Mouse (Mus musculus): ENCODE data around the gene Phldb1. TPM values are rescaled to one million over a fixed set of nuclear protein-coding genes. Genes with fewer than 3 reads are reported as not detected.
A peak's percentile ranks its signal among the peaks of the same experiment; 100 is the strongest.
"Not testable (repeated sequence)": the region's sequence is repeated elsewhere in the genome, so short reads cannot be mapped to it uniquely, and the experiment has no call there.

The Phldb1 gene
- polyA plus RNA-seq (2015; fragmentation: Nextera tagmentation; extraction: Ambion mirVana) = 45.3 and 46.1 TPM in 2 replicates

DNA sequence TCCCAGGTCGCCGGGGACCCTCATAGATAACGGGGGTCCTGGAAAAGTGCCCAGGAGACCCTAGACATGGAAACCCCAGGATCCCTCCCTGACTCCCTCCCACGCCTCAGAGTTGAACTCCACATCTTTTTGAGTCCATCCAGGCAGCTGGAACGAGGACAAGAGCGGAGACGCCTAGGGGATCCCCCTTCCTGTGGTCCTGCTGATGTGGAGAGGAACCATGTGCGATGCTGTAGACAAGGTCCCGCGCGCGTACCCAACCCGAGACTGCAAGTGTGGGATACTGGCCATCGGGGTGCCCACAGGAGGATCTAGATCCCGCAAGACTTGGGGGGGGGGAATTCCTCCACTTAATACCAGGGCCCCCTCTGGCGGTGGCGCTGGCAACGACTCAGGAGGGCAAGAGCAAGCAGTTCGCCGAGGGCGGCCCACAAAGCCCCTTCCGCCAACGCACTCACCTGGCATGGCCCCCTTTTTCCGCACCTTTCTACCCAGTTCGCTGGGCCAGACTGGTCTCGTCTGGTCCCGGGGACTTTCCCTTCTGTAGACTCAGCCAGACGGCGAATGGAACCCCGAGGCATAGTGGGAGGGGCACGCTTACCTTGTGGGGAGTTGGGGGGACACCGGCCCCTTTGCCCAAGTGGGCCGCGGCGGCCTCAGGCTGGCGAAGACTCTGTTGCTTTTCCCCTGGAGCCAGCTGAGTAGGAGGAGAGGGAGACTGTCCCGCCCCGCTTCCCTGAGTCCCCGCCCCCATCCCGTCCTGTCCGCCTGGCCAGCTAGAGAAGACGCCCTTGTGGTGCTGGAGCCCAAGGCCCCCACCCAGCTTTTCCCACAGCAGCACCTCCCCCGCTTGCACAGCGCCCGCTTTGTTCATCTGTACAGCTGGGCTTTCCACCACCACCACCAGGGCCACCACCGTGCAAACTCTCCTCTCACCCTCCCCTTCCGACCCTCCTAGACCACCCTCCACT lies at the start of gene Phldb1:
TSS of gene Phldb1 (minus strand) at position 675 of the 971 bp plus-strand sequence.
- under 1% methylated on average over 47 of the region's 47 CpGs for WGBS

DNA sequence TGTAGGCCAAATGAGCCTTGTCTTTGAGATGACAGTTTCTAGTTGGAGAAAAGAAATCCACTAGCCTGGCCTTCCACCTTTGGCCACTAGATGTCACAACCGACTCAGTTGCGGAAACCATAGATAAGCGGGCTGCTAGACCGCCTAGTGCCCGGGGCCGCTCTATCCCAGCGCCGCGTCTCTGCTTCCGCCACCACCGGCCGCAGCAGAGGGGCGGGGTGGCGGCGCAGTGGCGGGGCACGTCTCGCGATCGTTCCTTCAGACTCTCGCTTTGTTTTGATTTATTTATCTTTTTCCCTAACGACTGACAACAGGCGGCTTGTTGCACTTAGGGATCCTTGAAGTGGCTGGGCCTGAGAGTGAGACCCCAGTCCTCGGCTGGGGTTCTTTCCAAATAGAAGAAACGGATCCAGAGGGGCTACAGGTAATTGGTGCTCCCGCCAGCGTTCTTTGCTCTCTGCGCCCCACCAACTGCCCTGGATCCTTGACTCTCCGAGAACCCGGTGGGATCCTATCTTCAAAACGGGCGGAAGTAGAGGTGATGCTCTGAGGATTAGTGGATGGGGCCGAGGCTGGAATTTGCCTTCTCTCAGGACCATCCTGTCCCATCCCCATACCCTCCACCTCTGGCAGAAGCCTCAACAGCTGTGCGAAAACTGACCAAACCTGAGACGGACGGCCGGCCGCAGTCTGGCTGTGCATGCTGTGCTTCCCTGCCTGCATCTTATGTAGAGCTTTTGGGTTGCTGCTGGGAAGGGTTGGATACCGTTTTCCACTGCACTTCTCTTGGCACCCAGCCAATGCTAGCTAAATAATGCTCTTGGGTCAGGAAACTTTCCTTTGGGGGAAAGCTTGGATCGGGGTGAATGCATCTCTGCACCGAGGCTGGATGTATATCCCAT lies 38.0 kb upstream of the Phldb1 start:
- peak overlapping the region; percentile 88 for H3K27ac ChIP-seq
- no peaks in the 10 kb centered on the region for H3K9me3 ChIP-seq
- no peaks in the 10 kb centered on the region for H3K27me3 ChIP-seq
- H3K36me3 ChIP-seq = peaks cover 29% of the 10 kb centered on the region
- H3K9ac ChIP-seq = peak overlapping the region; percentile 92
- H3K4me1 ChIP-seq = peaks cover 10% of the 10 kb centered on the region
- peak; percentile 99 for ATAC-seq (ENCODE audit: low FRiP score, low read depth)
- under 1% methylated on average over 41 of the region's 41 CpGs for WGBS
- H3K4me2 ChIP-seq (replicated peaks) = peak overlapping the region; percentile 78
- peak overlapping the region; percentile 72 for H3K4me3 ChIP-seq

More for the DNA sequence above, at the start of gene Phldb1:
- Histone ChIP-seq H3K36me3 (no peaks in the 10 kb centered on the region), H3K9ac (peak within 1 kb of the TSS; percentile 84), H3K27me3 (peaks cover 7% of the 10 kb centered on the region; the same call in 1 of the 2 replicates), H3K27ac (peak within 1 kb of the TSS; percentile 91), H3K4me2 (replicated peaks) (peak within 1 kb of the TSS; percentile 97), H3K9me3 (no peaks in the 10 kb centered on the region), H3K4me1 (peaks cover 49% of the 10 kb centered on the region), H3K4me3 (peak within 1 kb of the TSS; percentile 74)
- peak; percentile 75 for ATAC-seq (ENCODE audit: low FRiP score, low read depth)

DNA sequence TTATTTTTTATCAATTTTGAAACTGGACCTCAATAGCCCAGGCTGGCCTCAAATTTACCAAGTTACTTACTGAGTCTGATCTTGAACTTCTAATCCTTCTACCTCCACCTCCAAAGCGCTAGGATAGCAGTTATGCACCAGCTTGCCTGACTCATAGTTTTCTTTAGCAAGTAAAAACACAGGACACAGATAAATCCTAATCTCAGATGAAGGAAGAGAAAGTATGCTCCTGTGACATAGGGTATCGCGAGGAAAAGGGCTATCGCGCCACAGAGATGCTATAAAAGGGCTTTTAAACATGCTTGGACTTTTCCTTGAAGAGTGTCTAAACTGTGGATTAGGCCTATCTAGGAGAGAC lies 37.4 kb upstream of the Phldb1 start:
- Histone ChIP-seq H3K27ac (no peak overlapping the region), H3K4me1 (peaks cover 10% of the 10 kb centered on the region), H3K4me2 (replicated peaks) (no peak overlapping the region), H3K36me3 (peaks cover 28% of the 10 kb centered on the region), H3K4me3 (no peak overlapping the region), H3K9ac (no peak overlapping the region), H3K9me3 (no peaks in the 10 kb centered on the region), H3K27me3 (no peaks in the 10 kb centered on the region)
- ATAC-seq (ENCODE audit: low FRiP score, low read depth) = no peak
- WGBS = 32% methylated on average over 5 of the region's 5 CpGs

DNA sequence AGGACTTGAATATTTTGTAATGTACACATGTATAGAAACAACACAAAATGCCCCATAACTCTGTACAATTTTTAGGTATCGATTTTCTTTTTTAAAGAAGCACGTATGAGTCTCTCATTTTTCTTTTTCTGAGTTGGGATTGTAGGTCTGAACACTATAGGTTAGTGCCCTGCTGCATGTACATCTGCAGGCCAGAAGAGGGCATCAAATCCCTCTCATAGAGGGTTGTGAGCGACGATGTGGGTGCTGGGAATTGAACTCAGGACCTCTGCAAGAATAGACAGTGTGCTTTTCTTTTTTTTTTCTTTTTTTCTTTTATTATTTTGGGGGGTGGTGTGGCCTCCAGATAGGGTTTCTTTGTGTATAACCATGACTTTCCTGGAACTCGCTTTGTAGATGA lies 36.4 kb upstream of the Phldb1 start:
- peaks cover 12% of the 10 kb centered on the region for H3K4me1 ChIP-seq
- no peak overlapping the region for H3K9ac ChIP-seq
- no peak overlapping the region for H3K4me3 ChIP-seq
- 89% methylated on average over 5 of the region's 5 CpGs for WGBS
- no peak overlapping the region for H3K4me2 ChIP-seq (replicated peaks)
- H3K27me3 ChIP-seq = no peaks in the 10 kb centered on the region
- no peaks in the 10 kb centered on the region for H3K9me3 ChIP-seq
- no peak overlapping the region for H3K27ac ChIP-seq
- H3K36me3 ChIP-seq = peaks cover 19% of the 10 kb centered on the region
- no peak for ATAC-seq (ENCODE audit: low FRiP score, low read depth)

DNA sequence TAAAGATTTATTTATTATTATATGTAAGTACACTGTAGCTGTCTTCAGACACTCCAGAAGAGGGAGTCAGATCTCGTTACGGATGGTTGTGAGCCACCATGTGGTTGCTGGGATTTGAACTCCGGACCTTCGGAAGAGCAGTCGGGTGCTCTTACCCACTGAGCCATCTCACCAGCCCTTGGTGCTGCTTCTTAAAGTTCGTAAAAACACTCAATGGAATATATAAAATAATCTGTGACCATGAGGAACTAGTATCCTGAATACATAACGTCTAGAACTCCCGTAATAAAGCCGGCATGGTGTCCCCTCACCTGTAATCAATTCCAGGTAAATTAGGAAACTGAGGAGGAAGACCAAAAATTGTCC lies 33.0 kb upstream of the Phldb1 start:
- H3K36me3 ChIP-seq; H3K9me3 ChIP-seq; H3K27me3 ChIP-seq; H3K9ac ChIP-seq; ATAC-seq (ENCODE audit: low FRiP score, low read depth); H3K27ac ChIP-seq: not testable (repeated sequence)
- H3K4me3 ChIP-seq = peak overlapping the region; percentile 96
- peak overlapping the region; percentile 77 for H3K4me2 ChIP-seq (replicated peaks)
- H3K4me1 ChIP-seq = peaks cover 19% of the 10 kb centered on the region
- WGBS = 31% methylated on average over 9 of the region's 9 CpGs

DNA sequence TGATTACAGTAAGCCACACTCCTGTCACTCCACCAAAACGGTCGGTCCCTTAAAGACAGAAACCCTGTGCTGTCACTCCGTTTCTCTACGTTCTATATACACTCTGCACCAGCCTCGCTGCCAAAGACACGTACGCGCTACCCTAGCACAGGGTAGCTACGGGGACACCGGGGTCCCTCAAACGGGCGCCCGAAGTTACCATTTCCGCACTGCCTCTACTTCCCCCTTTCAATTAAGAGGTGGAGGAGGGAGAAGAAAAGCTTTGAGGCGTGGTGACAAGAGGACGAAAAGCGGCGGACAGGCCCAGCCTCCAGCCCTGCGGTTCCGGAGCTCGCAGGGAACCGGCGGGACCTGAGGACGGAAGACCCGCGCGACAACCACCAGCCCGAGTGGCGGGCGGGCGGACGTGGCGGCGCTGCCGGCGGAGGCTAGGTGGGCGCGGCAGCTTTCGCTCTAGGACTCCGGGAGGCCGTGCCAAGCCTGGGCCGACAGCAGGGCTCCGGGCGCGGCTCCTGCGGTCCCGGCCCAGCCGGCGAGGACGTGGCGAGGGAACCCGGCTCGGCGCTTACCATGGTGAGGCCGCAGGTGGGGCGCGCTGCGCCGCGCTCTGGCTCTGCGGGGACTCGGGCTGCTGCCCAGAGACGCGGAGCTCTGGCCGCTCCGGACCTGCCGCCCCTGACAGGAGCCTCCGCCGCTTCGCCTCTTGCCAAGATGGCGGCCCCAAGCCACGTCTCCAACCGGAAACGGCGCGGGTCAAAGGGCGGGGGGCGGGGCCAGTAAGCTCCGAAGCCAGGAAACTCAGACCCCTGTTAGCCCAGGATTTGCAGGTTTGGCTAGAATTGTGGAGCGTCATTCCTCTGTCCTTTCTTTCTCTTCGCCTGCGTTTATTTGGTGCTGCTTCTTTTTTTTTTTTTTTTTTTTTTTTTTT lies 32.4 kb upstream of the Phldb1 start, which contains the start of the genes Arcn1 and Ift46:
TSS of gene Arcn1 (minus strand) at position 745 of the 928 bp plus-strand sequence.
TSS of gene Ift46 (plus strand) at position 808 of the 928 bp plus-strand sequence.
- H3K9me3 ChIP-seq = no peaks in the 10 kb centered on the region
- H3K4me1 ChIP-seq = peaks cover 19% of the 10 kb centered on the region
- no peaks in the 10 kb centered on the region for H3K27me3 ChIP-seq
- H3K4me2 ChIP-seq (replicated peaks) = peak within 1 kb of the TSS; percentile 77
- H3K9ac ChIP-seq = peak within 1 kb of the TSS; percentile 97
- WGBS = under 1% methylated on average over 59 of the region's 82 CpGs
- peak; percentile 93 for ATAC-seq (ENCODE audit: low FRiP score, low read depth)
- peak within 1 kb of the TSS; percentile 96 for H3K4me3 ChIP-seq
- H3K27ac ChIP-seq = peak within 1 kb of the TSS; percentile 96
- H3K36me3 ChIP-seq = no peaks in the 10 kb centered on the region

DNA sequence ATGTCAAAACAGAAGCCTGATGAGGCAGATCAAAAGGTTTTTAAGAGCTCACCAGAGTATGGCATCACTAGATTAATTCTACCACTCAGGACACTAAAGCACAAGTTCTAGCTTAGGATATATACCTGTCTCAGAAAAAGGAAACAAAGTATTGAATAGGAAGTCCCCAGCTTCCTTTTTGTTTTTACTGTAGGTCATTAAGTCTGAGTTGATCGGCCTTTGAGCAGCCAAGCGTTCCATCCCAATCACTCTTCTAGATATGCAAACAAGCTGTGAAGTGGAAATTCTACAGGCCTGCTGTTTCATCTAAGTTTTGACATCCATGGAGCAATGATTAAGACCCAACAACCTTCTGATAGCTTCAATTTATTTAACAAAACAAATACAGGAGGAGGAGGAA lies 25.9 kb upstream of the Phldb1 start:
- no peaks in the 10 kb centered on the region for H3K9me3 ChIP-seq
- no peaks in the 10 kb centered on the region for H3K27me3 ChIP-seq
- WGBS = 87% methylated on average over 2 of the region's 2 CpGs
- H3K9ac ChIP-seq = no peak overlapping the region
- no peak for ATAC-seq (ENCODE audit: low FRiP score, low read depth)
- no peak overlapping the region for H3K27ac ChIP-seq
- no peak overlapping the region for H3K4me2 ChIP-seq (replicated peaks)
- no peak overlapping the region for H3K4me3 ChIP-seq
- H3K36me3 ChIP-seq = peaks cover 45% of the 10 kb centered on the region
- H3K4me1 ChIP-seq = peaks cover 14% of the 10 kb centered on the region

DNA sequence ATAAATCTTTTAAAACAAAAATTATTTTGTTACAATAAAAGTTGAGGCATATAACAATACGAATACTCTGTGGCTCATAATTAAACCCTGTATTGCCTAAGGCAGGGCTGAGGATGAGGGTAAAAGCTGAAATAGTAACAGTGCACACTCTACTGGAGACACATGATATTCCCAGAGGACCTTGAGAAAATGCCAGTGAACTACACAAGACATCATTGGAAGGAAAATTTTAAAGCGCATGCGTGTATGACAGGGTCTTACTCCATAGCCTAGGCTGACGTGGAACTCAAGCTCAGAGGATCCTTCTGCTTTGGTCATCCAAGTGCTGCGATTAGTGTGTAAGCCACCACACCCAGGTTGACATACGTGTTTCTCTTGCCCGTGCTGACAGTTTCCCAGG lies 13.5 kb upstream of the Phldb1 start:
- Histone ChIP-seq H3K9ac (no peak overlapping the region), H3K27me3 (no peaks in the 10 kb centered on the region), H3K36me3 (peaks cover 93% of the 10 kb centered on the region), H3K4me2 (replicated peaks) (no peak overlapping the region), H3K9me3 (no peaks in the 10 kb centered on the region), H3K4me3 (no peak overlapping the region), H3K4me1 (no peaks in the 10 kb centered on the region), H3K27ac (no peak overlapping the region)
- no peak for ATAC-seq (ENCODE audit: low FRiP score, low read depth)
- 81% methylated on average over 7 of the region's 7 CpGs for WGBS

DNA sequence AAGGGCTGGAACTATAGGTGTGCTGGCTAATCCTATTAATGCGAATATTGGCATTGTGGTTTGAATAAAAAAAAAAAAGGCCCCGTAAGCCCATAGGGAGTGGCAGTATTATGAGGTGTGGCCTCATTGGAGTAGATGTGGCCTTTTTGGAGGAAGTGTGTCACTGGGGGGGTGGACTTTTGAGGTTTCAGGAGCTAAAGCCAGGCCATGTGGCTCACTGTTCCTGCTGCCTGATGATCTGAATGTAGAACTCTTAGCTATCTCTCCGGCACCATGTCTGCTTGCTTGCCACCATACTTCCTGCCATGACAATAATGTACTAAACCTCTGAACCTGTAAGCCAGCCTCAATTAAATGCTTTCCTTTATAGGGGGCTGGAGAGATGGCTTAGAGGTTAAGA lies 12.3 kb upstream of the Phldb1 start:
- no peak for ATAC-seq (ENCODE audit: low FRiP score, low read depth)
- Histone ChIP-seq H3K4me3 (no peak overlapping the region), H3K9ac (no peak overlapping the region), H3K27me3 (no peaks in the 10 kb centered on the region), H3K27ac (no peak overlapping the region), H3K36me3 (peaks cover 94% of the 10 kb centered on the region), H3K4me2 (replicated peaks) (no peak overlapping the region), H3K9me3 (no peaks in the 10 kb centered on the region), H3K4me1 (no peaks in the 10 kb centered on the region)
- WGBS = 95% methylated on average over 3 of the region's 3 CpGs

DNA sequence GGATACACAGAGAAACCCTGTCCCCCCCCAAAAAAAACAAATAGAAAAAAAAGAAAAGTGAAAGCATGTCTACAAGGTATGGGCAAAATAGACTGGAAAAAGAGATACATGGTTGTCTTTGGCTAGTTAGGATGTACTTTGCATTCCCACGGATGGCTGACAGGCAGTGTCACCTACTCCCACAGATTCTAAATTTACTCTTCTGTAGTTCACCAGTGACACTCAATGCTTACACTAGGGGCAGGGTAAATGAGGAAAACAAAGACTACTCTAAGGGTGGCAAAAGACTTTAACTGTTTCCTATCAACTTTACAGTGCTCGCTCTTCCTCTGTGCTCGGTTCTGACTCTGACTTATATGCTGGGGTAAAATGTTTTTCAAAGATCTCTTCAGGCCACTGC lies 11.7 kb upstream of the Phldb1 start:
- Histone ChIP-seq H3K9ac (no peak overlapping the region), H3K27me3 (no peaks in the 10 kb centered on the region), H3K36me3 (peaks cover 91% of the 10 kb centered on the region), H3K27ac (no peak overlapping the region), H3K4me1 (no peaks in the 10 kb centered on the region), H3K4me2 (replicated peaks) (no peak overlapping the region), H3K9me3 (no peaks in the 10 kb centered on the region), H3K4me3 (no peak overlapping the region)
- WGBS = 88% methylated on average over 3 of the region's 3 CpGs
- no peak for ATAC-seq (ENCODE audit: low FRiP score, low read depth)

DNA sequence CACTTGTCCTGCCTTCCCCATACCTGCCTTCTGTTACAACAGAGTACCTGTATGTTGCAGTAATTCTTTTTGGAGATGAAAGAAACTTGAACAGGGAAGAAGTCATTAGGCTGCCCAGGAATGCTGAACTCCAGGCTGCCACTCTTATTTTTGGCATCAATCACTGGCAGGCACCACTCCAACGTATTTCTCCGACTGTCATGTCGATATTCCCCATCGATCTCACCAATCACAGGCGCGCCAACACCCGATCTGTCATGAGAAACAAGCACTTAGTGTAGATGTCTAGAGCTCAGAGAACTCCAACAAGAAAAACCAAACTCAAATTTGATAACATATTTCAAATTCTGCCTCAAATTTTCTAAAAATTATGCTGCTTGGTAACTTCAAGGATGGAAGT lies 10.4 kb upstream of the Phldb1 start:
- no peaks in the 10 kb centered on the region for H3K4me1 ChIP-seq
- no peak overlapping the region for H3K27ac ChIP-seq
- H3K27me3 ChIP-seq = no peaks in the 10 kb centered on the region
- H3K9ac ChIP-seq = no peak overlapping the region
- ATAC-seq (ENCODE audit: low FRiP score, low read depth) = no peak
- 95% methylated on average over 7 of the region's 7 CpGs for WGBS
- no peak overlapping the region for H3K4me2 ChIP-seq (replicated peaks)
- peaks cover 88% of the 10 kb centered on the region for H3K36me3 ChIP-seq
- no peaks in the 10 kb centered on the region for H3K9me3 ChIP-seq
- no peak overlapping the region for H3K4me3 ChIP-seq

All from limb, embryonic 13.5 days (tissue).